Mouse (Mus musculus): Measurements from ENCODE around the gene Slain1. TPM values are rescaled to one million over a fixed set of nuclear protein-coding genes. Genes with fewer than 3 reads are reported as not detected.
"Not testable (repeated sequence)": the region's sequence is repeated elsewhere in the genome, so short reads cannot be mapped to it uniquely, and the experiment has no call there.

Gene Slain1
- polyA plus RNA-seq, 1 experiment from 2014 or later, result 29.5 TPM

GRCm38 (mm10) chr14:103729760-103730367 lies 79.8 kb downstream of the Slain1 start:
- Histone ChIP-seq H3K9ac (no peak overlapping the region), H3K4me3 (replicated peaks) (no peak overlapping the region), H3K27ac (no peak overlapping the region), H3K36me3 (replicated peaks) (no peaks in the 10 kb centered on the region), H3K27me3 (no peaks in the 10 kb centered on the region), H3K9me3 (peaks cover 2% of the 10 kb centered on the region; the same call in 1 of the 2 replicates), H3K4me1 (no peaks in the 10 kb centered on the region), H3K4me2 (no peak overlapping the region)
- ATAC-seq (ENCODE audit: low FRiP score), result 0 out of 2 replicates have a peak, but pooled peaks have one; percentile 17
- WGBS, result 53% methylated on average over 11 of the region's 11 CpGs

- 74% methylated on average over 1 of the region's 1 CpGs for WGBS
Measured at GRCm38 (mm10) chr14:103732626-103733025, 82.6 kb downstream of the Slain1 start.

DNA sequence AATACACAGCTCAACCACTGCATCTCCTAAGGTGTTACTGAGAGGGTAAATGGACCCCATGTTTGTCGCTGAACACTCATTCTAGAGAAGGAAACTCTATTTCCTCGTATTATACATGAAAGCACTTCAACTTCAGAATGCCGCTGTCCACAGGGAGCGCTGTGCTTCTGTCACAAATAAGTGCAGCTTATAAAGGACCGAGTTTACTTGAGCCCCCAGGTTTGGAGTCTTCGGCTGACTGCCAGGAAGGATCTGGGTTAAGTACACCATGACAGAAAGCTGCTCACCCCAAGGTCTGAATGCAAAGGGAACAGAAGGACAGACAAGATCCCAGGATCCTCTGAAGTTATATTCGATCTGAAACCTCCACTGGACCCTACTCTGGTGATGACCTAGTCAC lies 91.2 kb downstream of the Slain1 start:
- H3K27me3 ChIP-seq, result no peaks in the 10 kb centered on the region
- H3K4me1 ChIP-seq, result no peaks in the 10 kb centered on the region
- H3K9me3 ChIP-seq, result no peaks in the 10 kb centered on the region
- H3K36me3 ChIP-seq (replicated peaks), result no peaks in the 10 kb centered on the region
- H3K9ac ChIP-seq, result no peak overlapping the region
- ATAC-seq (ENCODE audit: low FRiP score), result no peak
- H3K4me3 ChIP-seq (replicated peaks), result no peak overlapping the region
- no peak overlapping the region for H3K4me2 ChIP-seq
- H3K27ac ChIP-seq, result no peak overlapping the region
- 90% methylated on average over 7 of the region's 7 CpGs for WGBS

More at GRCm38 (mm10) chr14:103732626-103733025, 82.6 kb downstream of the Slain1 start:
- Histone ChIP-seq H3K4me2 (no peak overlapping the region), H3K27me3 (no peaks in the 10 kb centered on the region), H3K4me3 (replicated peaks) (no peak overlapping the region), H3K27ac (no peak overlapping the region), H3K4me1 (no peaks in the 10 kb centered on the region), H3K36me3 (replicated peaks) (no peaks in the 10 kb centered on the region), H3K9me3 (peaks cover 2% of the 10 kb centered on the region; the same call in 1 of the 2 replicates), H3K9ac (no peak overlapping the region)
- no peak for ATAC-seq (ENCODE audit: low FRiP score)

GRCm38 (mm10) chr14:103742150-103742549 lies 92.1 kb downstream of the Slain1 start:
- Histone ChIP-seq H3K27me3 (no peaks in the 10 kb centered on the region), H3K9me3 (no peaks in the 10 kb centered on the region), H3K9ac (no peak overlapping the region), H3K4me2 (no peak overlapping the region), H3K36me3 (replicated peaks) (no peaks in the 10 kb centered on the region), H3K27ac (no peak overlapping the region), H3K4me1 (no peaks in the 10 kb centered on the region), H3K4me3 (replicated peaks) (no peak overlapping the region)
- 84% methylated on average over 8 of the region's 8 CpGs for WGBS
- ATAC-seq (ENCODE audit: low FRiP score), result no peak

DNA sequence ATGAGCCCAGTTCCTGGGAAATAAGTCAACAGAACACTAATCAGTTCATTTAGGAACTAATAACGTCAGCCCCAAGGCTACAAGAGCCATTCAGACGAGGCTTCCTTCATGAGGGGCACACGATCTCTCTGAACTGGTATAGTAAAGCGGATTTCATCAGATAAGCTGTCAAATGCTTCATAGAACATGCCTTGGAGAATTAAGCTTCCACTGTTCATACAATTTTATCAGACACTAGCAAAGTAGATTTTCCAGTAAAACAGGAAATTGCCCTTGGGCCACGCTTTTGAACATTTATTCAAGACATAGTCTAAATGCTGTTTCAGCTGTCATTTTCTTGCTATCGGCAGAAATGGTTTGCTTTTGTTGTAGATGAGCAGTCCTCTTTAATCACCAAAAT lies 97.3 kb downstream of the Slain1 start:
- ATAC-seq (ENCODE audit: low FRiP score), result no peak
- no peaks in the 10 kb centered on the region for H3K27me3 ChIP-seq

DNA sequence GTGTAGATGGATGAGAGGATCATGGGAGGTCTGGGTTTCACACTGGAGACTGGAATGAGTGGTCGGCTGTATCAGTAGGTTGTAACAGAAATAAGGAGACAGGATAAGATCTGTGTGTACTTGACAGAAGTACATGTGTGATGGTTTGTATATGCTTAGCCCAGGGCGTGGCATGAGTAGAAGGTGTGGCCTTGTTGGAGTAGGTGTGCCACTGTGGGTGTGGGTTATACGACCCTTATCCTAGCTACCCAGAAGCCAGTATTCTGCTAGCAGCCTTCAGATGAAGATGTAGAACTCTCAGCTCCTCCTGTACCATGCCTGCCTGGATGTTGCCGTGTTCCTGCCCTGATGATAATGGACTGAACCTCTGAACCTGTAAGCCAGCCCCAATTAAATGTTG lies 100.6 kb downstream of the Slain1 start:
- not testable (repeated sequence) for H3K9ac ChIP-seq; H3K4me2 ChIP-seq; H3K27ac ChIP-seq; H3K27me3 ChIP-seq; H3K4me1 ChIP-seq; ATAC-seq (ENCODE audit: low FRiP score); H3K9me3 ChIP-seq; H3K36me3 ChIP-seq (replicated peaks); H3K4me3 ChIP-seq (replicated peaks)
- WGBS, result 96% methylated on average over 4 of the region's 4 CpGs

More for the DNA sequence above, 97.3 kb downstream of the Slain1 start:
- Histone ChIP-seq H3K9me3 (no peaks in the 10 kb centered on the region), H3K4me2 (no peak overlapping the region), H3K4me3 (replicated peaks) (no peak overlapping the region), H3K36me3 (replicated peaks) (no peaks in the 10 kb centered on the region), H3K9ac (no peak overlapping the region), H3K27ac (no peak overlapping the region), H3K4me1 (no peaks in the 10 kb centered on the region)
- 70% methylated on average over 6 of the region's 6 CpGs for WGBS

GRCm38 (mm10) chr14:103751384-103751783 lies 101.4 kb downstream of the Slain1 start:
- Histone ChIP-seq H3K27me3 (no peaks in the 10 kb centered on the region), H3K4me3 (replicated peaks) (no peak overlapping the region), H3K9ac (no peak overlapping the region), H3K36me3 (replicated peaks) (no peaks in the 10 kb centered on the region), H3K27ac (no peak overlapping the region), H3K4me2 (no peak overlapping the region), H3K4me1 (no peaks in the 10 kb centered on the region), H3K9me3 (no peaks in the 10 kb centered on the region)
- no peak for ATAC-seq (ENCODE audit: low FRiP score)

DNA sequence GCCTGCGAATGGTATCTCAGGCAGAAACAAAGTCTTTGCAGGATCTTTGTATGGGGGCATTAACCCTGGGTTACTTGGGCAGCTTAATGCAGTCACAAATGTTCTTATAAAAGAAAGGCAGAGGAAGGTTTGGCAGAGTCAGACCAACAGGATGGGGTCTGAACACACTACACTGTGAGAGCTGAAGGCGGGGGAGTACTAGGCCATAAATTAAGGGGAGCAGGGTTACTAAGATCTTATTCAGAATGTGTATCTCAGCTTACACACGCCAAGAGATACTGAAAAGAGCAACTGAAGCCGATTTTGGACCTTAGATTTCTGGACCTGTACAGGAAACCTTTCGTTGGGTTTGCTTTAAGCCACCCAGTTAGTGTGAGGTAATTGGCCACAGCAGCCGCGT lies 102.7 kb downstream of the Slain1 start:
- H3K4me2 ChIP-seq, result no peak overlapping the region
- H3K36me3 ChIP-seq (replicated peaks), result no peaks in the 10 kb centered on the region
- H3K27ac ChIP-seq, result no peak overlapping the region
- 87% methylated on average over 7 of the region's 7 CpGs for WGBS
- H3K9ac ChIP-seq, result no peak overlapping the region
- H3K9me3 ChIP-seq, result no peaks in the 10 kb centered on the region
- H3K27me3 ChIP-seq, result no peaks in the 10 kb centered on the region
- no peak for ATAC-seq (ENCODE audit: low FRiP score)
- no peak overlapping the region for H3K4me3 ChIP-seq (replicated peaks)
- no peaks in the 10 kb centered on the region for H3K4me1 ChIP-seq

DNA sequence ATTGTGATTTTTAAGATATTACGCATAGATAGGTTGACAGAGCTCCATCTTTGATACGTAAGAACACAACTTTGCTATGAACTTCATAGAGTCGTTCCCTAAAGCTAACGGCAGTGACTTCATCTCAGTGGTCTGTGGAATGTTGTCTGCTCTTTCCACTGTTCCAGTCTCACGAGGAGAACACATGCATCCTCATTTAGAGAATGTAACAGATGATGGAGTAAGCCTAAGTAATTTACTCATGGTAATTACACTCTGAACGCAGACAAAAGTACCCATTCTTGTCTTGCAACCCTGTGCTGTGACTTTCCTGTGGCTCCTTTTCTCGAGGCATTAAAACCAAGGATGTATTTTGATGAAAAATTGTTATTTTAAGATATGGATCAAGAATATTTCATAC lies 104.0 kb downstream of the Slain1 start:
- Histone ChIP-seq H3K27me3 (no peaks in the 10 kb centered on the region), H3K36me3 (replicated peaks) (no peaks in the 10 kb centered on the region), H3K9ac (no peak overlapping the region), H3K4me1 (no peaks in the 10 kb centered on the region), H3K9me3 (no peaks in the 10 kb centered on the region), H3K4me2 (no peak overlapping the region), H3K4me3 (replicated peaks) (no peak overlapping the region), H3K27ac (no peak overlapping the region)
- WGBS, result 76% methylated on average over 7 of the region's 7 CpGs
- no peak; the same call in 1 of the 2 replicates for ATAC-seq (ENCODE audit: low FRiP score)

GRCm38 (mm10) chr14:103754465-103754864 lies 104.4 kb downstream of the Slain1 start:
- 91% methylated on average over 9 of the region's 9 CpGs for WGBS
- ATAC-seq (ENCODE audit: low FRiP score), result no peak
- H3K27ac ChIP-seq, result no peak overlapping the region
- H3K4me3 ChIP-seq (replicated peaks), result no peak overlapping the region
- no peak overlapping the region for H3K4me2 ChIP-seq
- H3K9me3 ChIP-seq, result no peaks in the 10 kb centered on the region
- H3K9ac ChIP-seq, result no peak overlapping the region
- H3K36me3 ChIP-seq (replicated peaks), result no peaks in the 10 kb centered on the region
- no peaks in the 10 kb centered on the region for H3K4me1 ChIP-seq
- no peaks in the 10 kb centered on the region for H3K27me3 ChIP-seq

Small RNAs within 50 kb of the gene (microRNA-seq; reads per million reads assigned to microRNA genes)
- not detected for gene Gm22877

Other genes starting within 250 kb of the Slain1 start
- gene Scel, start 136.9 kb upstream of the Slain1 start, polyA plus RNA-seq (2016; fragmentation: Nextera tagmentation; extraction: Ambion mirVana), result 0.28 and 0.47 TPM in 2 replicates
- gene Ednrb, start 194.2 kb downstream of the Slain1 start, polyA plus RNA-seq (2016; fragmentation: Nextera tagmentation; extraction: Ambion mirVana), result 67.9 and 76.1 TPM in 2 replicates